Mouse (Mus musculus) T-helper 1 cell (primary cell): Measurements from ENCODE around the gene Vwa8.

Experiments used
- in situ Hi-C: fragments of 300-600 bp; cut with MboI, MseI; formaldehyde crosslinking; loops from one replicate; pipeline ENCODE4 v1.15.1; 2025; ENCODE audit warnings: high pct_unique_total_duplicates

The Vwa8 gene

GRCm38 (mm10) chr14:79177754-79178153 is 328.9 kb downstream of the Vwa8 start:
- in situ Hi-C loops = no loop called here

- in situ Hi-C loops = no loop called here
Measured at GRCm38 (mm10) chr14:79178247-79178646, 329.4 kb downstream of the Vwa8 start.

- in situ Hi-C loops = no loop called here
Measured at GRCm38 (mm10) chr14:79180078-79180730, 331.4 kb downstream of the Vwa8 start.

DNA sequence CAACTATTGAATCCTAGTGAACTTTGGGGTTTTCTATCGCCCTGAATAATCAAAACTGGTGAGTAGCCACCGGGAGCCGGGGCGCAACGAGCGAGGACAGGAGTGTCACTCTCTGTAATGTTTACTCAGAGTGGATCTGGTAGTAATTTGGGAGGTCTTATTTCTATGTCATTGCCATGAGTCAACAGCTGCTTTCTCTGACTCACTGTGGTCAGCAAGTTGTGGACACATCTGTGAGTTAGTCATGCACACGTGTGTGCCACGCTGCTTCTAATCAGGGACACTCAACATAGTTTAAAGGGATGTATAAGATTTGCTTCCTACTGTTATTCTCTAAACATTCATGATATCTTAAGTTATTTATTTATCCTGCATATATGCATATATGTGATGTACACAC is 332.9 kb downstream of the Vwa8 start:
- in situ Hi-C loops = no loop called here

DNA sequence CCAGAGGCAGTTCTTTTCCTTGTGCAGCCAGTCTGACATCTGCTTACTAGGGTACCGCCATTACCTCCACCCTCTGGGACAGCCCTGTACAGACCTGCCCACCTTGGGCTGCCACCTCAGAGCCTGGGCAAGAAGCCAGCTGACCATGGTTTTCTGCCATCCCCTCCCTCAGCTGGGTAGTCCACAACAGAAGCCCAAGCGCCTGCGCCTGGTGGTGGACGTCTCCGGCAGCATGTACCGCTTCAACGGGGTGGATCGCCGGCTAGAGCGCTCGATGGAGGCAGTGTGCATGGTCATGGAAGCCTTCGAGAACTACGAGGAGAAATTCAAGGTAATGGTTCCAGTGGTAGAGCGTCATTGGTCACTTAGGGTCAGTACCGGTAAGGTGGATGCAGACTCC is 333.9 kb downstream of the Vwa8 start:
- in situ Hi-C loops = no loop called here

DNA sequence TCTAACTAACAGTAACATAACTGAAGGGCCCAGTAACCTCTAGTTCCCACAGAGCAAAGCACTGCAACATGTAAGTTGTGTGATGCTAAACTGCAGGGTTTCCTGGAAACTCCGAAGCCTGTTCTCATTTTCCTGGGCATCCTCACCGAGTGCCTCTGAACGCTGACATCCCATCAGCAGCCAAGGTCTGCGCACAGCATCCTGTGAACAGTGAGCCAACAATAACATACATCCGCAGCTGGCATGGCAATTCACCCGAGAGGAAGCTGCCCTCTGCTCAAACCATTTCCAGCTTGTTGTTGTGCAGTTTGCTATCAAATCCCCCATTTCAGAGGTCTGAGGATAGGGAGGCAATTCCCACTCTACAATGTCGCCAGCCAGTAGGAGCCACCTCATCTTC is 334.4 kb downstream of the Vwa8 start:
- in situ Hi-C loops = no loop called here

- in situ Hi-C loops = no loop called here
Measured at GRCm38 (mm10) chr14:79184071-79184470, 335.2 kb downstream of the Vwa8 start.

DNA sequence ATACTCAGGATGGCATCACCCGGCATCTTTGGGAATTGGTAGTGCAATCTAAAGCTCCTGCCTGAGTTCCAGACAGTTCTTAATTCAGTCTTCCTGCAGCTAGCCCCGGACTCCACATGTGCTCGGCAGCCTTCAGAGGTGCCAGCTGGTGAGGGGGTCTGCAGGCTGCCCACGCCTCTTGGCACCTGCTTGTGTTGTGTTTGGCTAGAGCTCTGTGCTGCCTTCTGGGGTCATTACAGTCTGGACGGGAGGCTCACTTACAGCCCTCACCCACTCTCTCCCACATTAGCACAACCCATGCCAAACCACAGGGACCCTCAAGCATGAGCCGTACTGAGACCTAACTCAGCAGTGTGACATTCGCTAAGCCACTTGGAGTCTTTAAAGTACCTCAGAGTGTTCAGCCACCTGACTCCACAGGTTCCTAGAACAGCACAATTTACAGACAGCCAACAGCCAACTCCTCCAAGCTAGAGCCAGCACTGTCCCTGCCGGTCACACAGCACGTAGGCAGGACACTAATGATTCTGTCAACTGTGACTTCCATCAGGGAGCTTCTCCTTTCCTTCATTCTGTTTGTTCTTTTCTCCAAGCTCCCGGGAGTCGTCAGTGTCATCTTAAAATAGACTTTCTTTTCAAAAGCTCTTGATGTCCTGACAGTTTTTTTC is 336.3 kb downstream of the Vwa8 start:
- in situ Hi-C loops = no loop called here

DNA sequence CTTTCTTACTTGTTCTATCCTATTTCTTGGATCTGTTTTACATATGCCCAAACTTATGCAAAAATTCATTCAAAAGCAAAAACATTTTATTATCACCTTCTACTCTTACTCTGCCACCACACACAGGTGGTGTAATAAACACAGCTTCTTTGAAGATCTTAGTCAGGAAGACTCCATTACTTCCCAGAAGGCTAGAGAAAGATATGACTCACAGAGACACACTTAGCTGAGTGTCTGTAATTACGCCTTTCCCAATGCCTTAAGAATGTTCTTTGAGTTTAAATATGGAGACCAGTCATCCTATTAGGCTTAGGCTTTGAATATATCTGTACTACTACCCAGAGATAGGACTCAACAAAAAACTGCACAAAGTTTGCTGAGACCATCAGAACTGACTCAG is 338.1 kb downstream of the Vwa8 start:
- in situ Hi-C loops = no loop called here

GRCm38 (mm10) chr14:79196711-79197110 is 347.9 kb downstream of the Vwa8 start:
- in situ Hi-C loops = no loop called here

- in situ Hi-C loops = no loop called here
Measured at GRCm38 (mm10) chr14:79198066-79198465, 349.2 kb downstream of the Vwa8 start.

GRCm38 (mm10) chr14:79200133-79200891 is 351.5 kb downstream of the Vwa8 start:
- in situ Hi-C loops = loop anchor here (5.0 kb wide), 1 partner anchor 82 kb away; no protein-coding TSS in a partner anchor

- in situ Hi-C loops = loop anchor here (5.0 kb wide), 1 partner anchor 81 kb away; no protein-coding TSS in a partner anchor
Measured at GRCm38 (mm10) chr14:79200892-79201285, 352.0 kb downstream of the Vwa8 start.

DNA sequence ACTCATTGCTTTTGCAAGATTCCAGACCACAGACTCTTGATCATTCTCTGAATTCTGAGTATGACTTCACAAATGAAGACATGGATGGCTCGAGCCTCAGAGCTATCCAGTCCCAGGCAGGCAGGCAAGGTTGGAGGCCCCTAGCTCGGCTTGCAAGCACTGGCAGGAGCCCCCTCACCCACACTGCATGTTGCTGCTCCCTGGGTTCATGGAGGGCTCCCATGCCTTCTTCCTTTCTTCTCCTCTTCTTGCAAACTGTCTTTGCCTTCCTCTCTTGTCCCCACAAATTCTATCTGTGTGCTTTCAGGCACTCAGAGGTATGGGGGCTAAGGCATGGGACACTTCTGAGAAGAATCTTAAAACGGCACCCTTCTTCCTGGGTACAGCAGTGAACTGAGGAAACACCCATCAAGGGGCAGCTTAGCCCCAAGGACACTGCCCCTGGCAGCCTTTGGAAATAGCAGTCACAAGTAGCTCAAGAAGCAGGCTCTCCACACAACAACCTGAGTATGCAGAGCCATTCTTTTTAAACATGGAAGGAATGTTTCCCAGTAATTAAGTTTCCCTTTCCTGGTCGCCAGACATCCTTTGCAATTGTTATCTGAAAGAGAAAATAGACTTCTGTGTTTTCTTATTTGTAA is 354.0 kb downstream of the Vwa8 start:
- in situ Hi-C loops = loop anchor here (5.0 kb wide), 1 partner anchor 79 kb away; no protein-coding TSS in a partner anchor

GRCm38 (mm10) chr14:79203496-79204158 is 354.8 kb downstream of the Vwa8 start:
- in situ Hi-C loops = loop anchor here (5.0 kb wide), 1 partner anchor 79 kb away; no protein-coding TSS in a partner anchor

DNA sequence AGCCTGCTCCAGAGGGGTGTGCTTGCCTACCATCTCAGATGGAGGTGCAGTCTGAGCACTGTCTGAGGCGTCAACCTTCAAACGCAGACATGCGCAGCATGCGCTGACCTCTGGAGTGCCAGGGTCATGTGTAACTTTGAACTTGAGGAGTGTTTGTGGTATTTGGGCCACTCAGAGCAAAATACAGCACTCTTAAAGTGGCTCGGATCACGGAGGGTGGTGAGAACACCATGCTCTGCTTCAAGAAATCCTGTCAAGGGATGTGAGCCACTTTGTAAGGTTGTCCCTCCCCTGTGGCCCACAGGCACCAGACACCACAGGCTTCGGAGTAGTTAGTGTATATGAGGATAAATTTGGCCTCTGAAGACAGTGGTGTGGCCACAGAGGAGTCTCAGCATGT is 356.0 kb downstream of the Vwa8 start:
- in situ Hi-C loops = loop anchor here (5.0 kb wide), 1 partner anchor 77 kb away; no protein-coding TSS in a partner anchor

- in situ Hi-C loops = no loop called here
Measured at GRCm38 (mm10) chr14:79206210-79206609, 357.4 kb downstream of the Vwa8 start.

GRCm38 (mm10) chr14:79208468-79208867 is 359.6 kb downstream of the Vwa8 start:
- in situ Hi-C loops = no loop called here

GRCm38 (mm10) chr14:79209813-79210212 is 361.0 kb downstream of the Vwa8 start:
- in situ Hi-C loops = no loop called here

- in situ Hi-C loops = no loop called here
Measured at GRCm38 (mm10) chr14:79212380-79212991, 363.6 kb downstream of the Vwa8 start.

- in situ Hi-C loops = no loop called here
Measured at GRCm38 (mm10) chr14:79214129-79214528, 365.3 kb downstream of the Vwa8 start.
